ENCODE assay signal across 8 mouse cellular contexts in the genomic region with DNA sequence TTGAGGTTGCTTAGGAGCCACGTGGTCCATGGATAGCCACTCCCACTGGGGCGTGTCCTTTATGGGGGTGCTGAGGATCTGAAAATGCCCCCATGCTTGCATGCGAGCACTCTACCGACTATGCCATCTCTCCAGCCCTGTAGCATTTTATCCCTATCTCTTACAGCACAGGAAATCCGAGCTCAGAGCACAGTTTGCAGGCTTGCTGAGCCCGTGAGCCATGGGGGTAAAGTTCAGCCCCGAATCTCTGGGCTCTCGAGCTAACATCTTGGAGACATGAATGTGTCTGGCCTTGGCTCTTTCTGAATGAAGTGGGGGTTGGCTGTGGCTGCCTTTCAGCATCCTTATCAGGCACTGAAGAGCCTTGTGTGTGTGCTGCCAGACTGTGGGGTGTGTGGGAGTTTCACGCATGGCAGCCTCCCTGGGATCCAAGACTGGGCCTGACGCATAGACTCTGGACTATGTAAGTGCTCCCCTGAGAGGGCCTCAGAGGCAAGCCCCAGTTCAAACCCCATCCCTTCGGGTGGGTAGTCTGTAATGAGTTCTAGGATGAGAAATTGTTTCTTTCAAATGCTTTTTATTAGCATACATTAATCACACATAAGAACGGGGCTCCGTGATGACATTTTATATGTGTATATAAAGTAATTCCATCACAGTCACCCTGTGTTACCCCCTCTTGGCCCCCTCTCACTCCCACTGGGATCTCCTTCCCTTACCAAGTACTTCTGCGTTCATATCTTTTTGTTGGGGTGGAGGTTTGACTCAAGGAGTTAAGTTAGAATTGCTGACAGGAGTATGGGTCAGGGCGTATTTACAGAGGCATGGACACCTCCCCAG.
A peak's percentile ranks its signal among the peaks of the same experiment; 100 is the strongest.
DNase-seq lines count a peak whose midpoint lies in the region; ATAC-seq and TF ChIP-seq lines count a peak whose summit lies in the region.

No protein-coding gene starts in this region.

- intact Hi-C loops in left cerebral cortex, postnatal 4 days (cut with DNase I) = no loop called here

- H3K36me3 ChIP-seq in embryonic facial prominence, embryonic 13.5 days = no peaks in the 10 kb centered on the region
- no peaks in the 10 kb centered on the region for H3K36me3 ChIP-seq in heart, postnatal 0 days (replicated peaks; ENCODE audit: control insufficient read depth, insufficient read depth, low read length)

- 0 out of 2 replicates have a peak, but pooled peaks have one; percentile 44 for ATAC-seq in embryonic facial prominence, embryonic 13.5 days (ENCODE audit: insufficient number of reproducible peaks, insufficient read depth, low FRiP score, low TSS enrichment, low read depth)
- peak; percentile 80 for ATAC-seq in heart, postnatal 0 days (ENCODE audit: insufficient read depth, low read depth)
- no peak for ATAC-seq in erythroid progenitor cell, adult 5-6 weeks (replicated peaks; ENCODE audit: low FRiP score, poor library complexity, severe bottlenecking)

- peaks cover 68% of the 10 kb centered on the region for H3K4me1 ChIP-seq in embryonic facial prominence, embryonic 13.5 days
- peaks cover 16% of the 10 kb centered on the region for H3K4me1 ChIP-seq in heart, postnatal 0 days (ENCODE audit: control insufficient read depth, insufficient read depth)

- no peak overlapping the region for H3K4me3 ChIP-seq in embryonic facial prominence, embryonic 13.5 days
- no peak overlapping the region for H3K4me3 ChIP-seq in heart, postnatal 0 days (ENCODE audit: low read depth, low read length)

- TF ChIP-seq CTCF in heart, postnatal 0 days (IDR thresholded peaks at IDR 0.05; ENCODE audit: low read depth) = no peak

- H3K27ac ChIP-seq in embryonic facial prominence, embryonic 13.5 days = peak overlapping the region; percentile 17
- no peak overlapping the region for H3K27ac ChIP-seq in heart, postnatal 0 days (ENCODE audit: low read depth)

- TF ChIP-seq EP300 in heart, postnatal 0 days (IDR thresholded peaks at IDR 0.05; ENCODE audit: low read depth) = no peak

- no peaks in the 10 kb centered on the region for H3K27me3 ChIP-seq in embryonic facial prominence, embryonic 13.5 days
- H3K27me3 ChIP-seq in heart, postnatal 0 days (ENCODE audit: control insufficient read depth, insufficient read depth, low read length) = no peaks in the 10 kb centered on the region

- H3K9ac ChIP-seq in embryonic facial prominence, embryonic 13.5 days = no peak overlapping the region
- no peak overlapping the region for H3K9ac ChIP-seq in heart, postnatal 0 days (replicated peaks; ENCODE audit: low read depth, low read length)

- no peaks in the 10 kb centered on the region for H3K9me3 ChIP-seq in embryonic facial prominence, embryonic 13.5 days
- H3K9me3 ChIP-seq in heart, postnatal 0 days (replicated peaks; ENCODE audit: control insufficient read depth, low read length) = no peaks in the 10 kb centered on the region

- WGBS in embryonic facial prominence, embryonic 13.5 days = 39% methylated on average over 15 of the region's 15 CpGs
- WGBS in heart, postnatal 0 days = 31% methylated on average over 15 of the region's 15 CpGs

- peak; percentile 7 for DNase-seq in left cerebral cortex, adult 11 months (ENCODE audit: low spot score)
- DNase-seq in left cerebral cortex, postnatal 4 days = no peak
- peak; percentile 47 for DNase-seq in heart, postnatal 0 days (ENCODE audit: low spot score)
- peak; percentile 23 to 30 for DNase-seq in layer of hippocampus, postnatal 36 days
- DNase-seq in right cerebral cortex, adult 2 months (ENCODE audit: low spot score in 2 of 2) = peak; percentile 52 to 70
- DNase-seq in embryo, embryonic 9.5 days (ENCODE audit: extremely low spot score) = no peak

- no peak overlapping the region for H3K4me2 ChIP-seq in embryonic facial prominence, embryonic 13.5 days
- no peak overlapping the region for H3K4me2 ChIP-seq in heart, postnatal 0 days (ENCODE audit: low read depth, low read length)

Comparison
In these comparisons a context has a peak if more than half of its experiments do, and no peak if none do; other contexts are left out.
1. DNase-seq: peak in left cerebral cortex, adult 11 months (single experiment), heart, postnatal 0 days (single experiment), layer of hippocampus, postnatal 36 days (2 of 2) and right cerebral cortex, adult 2 months (2 of 2); none in left cerebral cortex, postnatal 4 days (single experiment) and embryo, embryonic 9.5 days (single experiment).